Mouse (Mus musculus) embryo, embryonic 11 days (tissue): ENCODE results near the gene Lin28a.

Experiments used
- DNase-seq: peaks from one replicate; pipeline ENCODE4 v3.0.0-alpha.2; 2015

Gene Lin28a

GRCm38 (mm10) chr4:134018779-134019145 is at the start of gene Lin28a:
Gene Lin28a (minus strand): TSS chr4:134018841.
- peak; percentile 78 for DNase-seq

GRCm38 (mm10) chr4:134067833-134068544 is 49.3 kb upstream of the Lin28a start:
- no peak for DNase-seq

GRCm38 (mm10) chr4:134067383-134067782 is 48.7 kb upstream of the Lin28a start:
- DNase-seq = no peak

GRCm38 (mm10) chr4:134065431-134066004 is 46.9 kb upstream of the Lin28a start:
- DNase-seq = no peak

- no peak for DNase-seq
Observed at GRCm38 (mm10) chr4:134062561-134062960, 43.9 kb upstream of the Lin28a start.

- no peak for DNase-seq
Observed at GRCm38 (mm10) chr4:134061944-134062446, 43.4 kb upstream of the Lin28a start.

GRCm38 (mm10) chr4:134061166-134061830 is 42.7 kb upstream of the Lin28a start:
- no peak for DNase-seq

- no peak for DNase-seq
Observed at GRCm38 (mm10) chr4:134060135-134060865, 41.7 kb upstream of the Lin28a start, which contains the start of gene Crybg2. Gene Crybg2 (plus strand): TSS chr4:134060815.

GRCm38 (mm10) chr4:134058908-134059307 is 40.3 kb upstream of the Lin28a start:
- no peak for DNase-seq

GRCm38 (mm10) chr4:134058166-134058715 is 39.6 kb upstream of the Lin28a start:
- DNase-seq = no peak

- DNase-seq = no peak
Observed at GRCm38 (mm10) chr4:134053538-134053937, 34.9 kb upstream of the Lin28a start, which contains the start of gene Zfp683. Gene Zfp683 (plus strand): TSS chr4:134053838.

GRCm38 (mm10) chr4:134052560-134052959 is 33.9 kb upstream of the Lin28a start:
- DNase-seq = no peak

- no peak for DNase-seq
Observed at GRCm38 (mm10) chr4:134051912-134052311, 33.3 kb upstream of the Lin28a start.

- DNase-seq = no peak
Observed at GRCm38 (mm10) chr4:134047648-134048047, 29.0 kb upstream of the Lin28a start.

- DNase-seq = no peak
Observed at GRCm38 (mm10) chr4:134043041-134043440, 24.4 kb upstream of the Lin28a start.

- DNase-seq = peak; percentile 54
Observed at GRCm38 (mm10) chr4:134041317-134042123, 22.9 kb upstream of the Lin28a start.

- DNase-seq = peak; percentile 88
Observed at GRCm38 (mm10) chr4:134035953-134036352, 17.3 kb upstream of the Lin28a start.

GRCm38 (mm10) chr4:134025802-134026201 is 7.2 kb upstream of the Lin28a start:
- DNase-seq = no peak

GRCm38 (mm10) chr4:134020621-134021020 is 2.0 kb upstream of the Lin28a start:
- peak; percentile 84 for DNase-seq

GRCm38 (mm10) chr4:134019641-134020351 is 1.2 kb upstream of the Lin28a start:
- DNase-seq = peak; percentile 89

- peak; percentile 86 for DNase-seq
Observed at GRCm38 (mm10) chr4:134019210-134019609, 569 bp upstream of the Lin28a start.
